Mouse (Mus musculus) MEL (cell line): ENCODE results near the gene Mrpl24. TPM values are rescaled to one million over a fixed set of nuclear protein-coding genes. Genes with fewer than 3 reads are reported as not detected.

Source experiments
- DNase-seq: peaks from one replicate; pipeline ENCODE4 v3.0.0; 2011; ENCODE audit warnings: low read depth, low spot score
- H3K27ac ChIP-seq: 2 replicates; pipeline ENCODE4 v1.5.1; 2012; ENCODE audit warnings: low read depth, mild to moderate bottlenecking, control low read depth, low read length, moderate library complexity; ENCODE audit not compliant: control insufficient read depth
- H3K27me3 ChIP-seq, 2 experiments: fragments of 150-350 bp in 1 of 2; sonication (generic) in 1 of 2; 2 replicates each; pipeline ENCODE4 v1.6.1; 2012; ENCODE audit warnings: low read length in 2 of 2, mild to moderate bottlenecking in 2 of 2, improper control_type of control experiment in 1 of 2, moderate library complexity in 1 of 2; ENCODE audit not compliant: insufficient read depth in 2 of 2, control insufficient read depth in 1 of 2
- H3K36me3 ChIP-seq, 2 experiments: 2 replicates each; pipeline ENCODE4 v1.6.1; 2012 to 2014; ENCODE audit warnings: low read length in 2 of 2, improper control_type of control experiment in 1 of 2, inconsistent platforms in 1 of 2, mild to moderate bottlenecking in 1 of 2; ENCODE audit not compliant: insufficient read depth in 2 of 2, control insufficient read depth in 1 of 2
- H3K4me1 ChIP-seq, 2 experiments: fragments of 150-350 bp in 1 of 2; sonication (generic) in 1 of 2; 2 replicates each; pipeline ENCODE4 v1.6.1; 2012; ENCODE audit warnings: low read length in 2 of 2, improper control_type of control experiment in 1 of 2, mild to moderate bottlenecking in 1 of 2; ENCODE audit not compliant: insufficient read depth in 2 of 2, control insufficient read depth in 1 of 2
- H3K4me3 ChIP-seq, 2 experiments: fragments of 150-350 bp in 1 of 2; sonication (generic) in 1 of 2; 2 replicates each; pipeline ENCODE4 v1.5.1; 2012; ENCODE audit warnings: low read depth in 2 of 2, low read length in 2 of 2, mild to moderate bottlenecking in 2 of 2, moderate library complexity in 2 of 2, control low read depth in 1 of 2, improper control_type of control experiment in 1 of 2; ENCODE audit not compliant: control insufficient read depth in 1 of 2, insufficient read depth in 1 of 2
- H3K79me2 ChIP-seq: 2 replicates; pipeline ENCODE4 v1.6.1; 2012; ENCODE audit warnings: mild to moderate bottlenecking, low read length, moderate library complexity; ENCODE audit not compliant: control insufficient read depth, poor library complexity, insufficient read depth
- H3K9ac ChIP-seq: 2 replicates; pipeline ENCODE4 v1.6.1; 2012; ENCODE audit warnings: low read depth, mild to moderate bottlenecking, control low read depth, low read length, moderate library complexity; ENCODE audit not compliant: control insufficient read depth, poor library complexity, severe bottlenecking
- H3K9me3 ChIP-seq: fragments of 150-350 bp; sonication (generic); replicated peaks from 2 replicates; pipeline ENCODE4 v1.6.1; 2012; ENCODE audit warnings: mild to moderate bottlenecking, low read length, improper control_type of control experiment, moderate library complexity; ENCODE audit not compliant: insufficient read depth
- BHLHE40 ChIP-seq: IDR thresholded peaks from 2 replicates; pipeline ENCODE4 v1.6.1; 2012; ENCODE audit warnings: low read depth, mild to moderate bottlenecking, inconsistent platforms, low read length, improper control_type of control experiment, borderline replicate concordance
- CHD2 ChIP-seq: IDR thresholded peaks from 2 replicates; pipeline ENCODE4 v1.6.1; 2011; ENCODE audit warnings: low read length, improper control_type of control experiment
- ELF1 ChIP-seq: IDR thresholded peaks from 2 replicates; pipeline ENCODE4 v1.6.1; 2014; ENCODE audit warnings: low read depth, mild to moderate bottlenecking, inconsistent platforms, low read length, improper control_type of control experiment, moderate library complexity
- MAX ChIP-seq: IDR thresholded peaks from 2 replicates; pipeline ENCODE4 v1.6.1; 2011; ENCODE audit warnings: low read length, improper control_type of control experiment
- MAZ ChIP-seq: IDR thresholded peaks from 2 replicates; pipeline ENCODE4 v1.6.1; 2012; ENCODE audit warnings: low read depth, mild to moderate bottlenecking, inconsistent platforms, low read length, improper control_type of control experiment
- MEF2A ChIP-seq: IDR thresholded peaks from 2 replicates; pipeline ENCODE4 v1.6.1; 2014; ENCODE audit warnings: low read depth, mild to moderate bottlenecking, inconsistent platforms, low read length, improper control_type of control experiment; ENCODE audit not compliant: poor library complexity, insufficient replicate concordance, severe bottlenecking; ENCODE audit errors: extremely low read depth
- MXI1 ChIP-seq: IDR thresholded peaks from 2 replicates; pipeline ENCODE4 v1.6.1; 2011; ENCODE audit warnings: mild to moderate bottlenecking, low read depth, low read length, improper control_type of control experiment
- POLR2A ChIP-seq, 2 experiments: IDR thresholded peaks; 2 replicates each; pipeline ENCODE4 v1.6.1; 2011 to 2012; ENCODE audit warnings: low read length in 2 of 2, mild to moderate bottlenecking in 2 of 2, control low read depth in 1 of 2, improper control_type of control experiment in 1 of 2, low read depth in 1 of 2, moderate library complexity in 1 of 2; ENCODE audit not compliant: control insufficient read depth in 1 of 2, insufficient read depth in 1 of 2, poor library complexity in 1 of 2
- POLR2AphosphoS2 ChIP-seq: IDR thresholded peaks from 2 replicates; pipeline ENCODE4 v1.6.1; 2011; ENCODE audit warnings: low read length, improper control_type of control experiment
- POLR2AphosphoS5 ChIP-seq: IDR thresholded peaks from 2 replicates; pipeline ENCODE4 v1.6.1; 2012; ENCODE audit warnings: low read depth, borderline replicate concordance, mild to moderate bottlenecking, inconsistent platforms, low read length, moderate library complexity, mixed read lengths
- RAD21 ChIP-seq: IDR thresholded peaks from 2 replicates; pipeline ENCODE4 v1.6.1; 2011; ENCODE audit warnings: mild to moderate bottlenecking, low read depth, low read length, improper control_type of control experiment
- SIN3A ChIP-seq: IDR thresholded peaks from 2 replicates; pipeline ENCODE4 v1.6.1; 2012; ENCODE audit warnings: low read length, improper control_type of control experiment, inconsistent platforms
- TCF12 ChIP-seq: IDR thresholded peaks from 2 replicates; pipeline ENCODE4 v1.6.1; 2014; ENCODE audit warnings: low read depth, mild to moderate bottlenecking, inconsistent platforms, low read length, improper control_type of control experiment, moderate library complexity
- UBTF ChIP-seq: IDR thresholded peaks from 2 replicates; pipeline ENCODE4 v1.6.1; 2012; ENCODE audit warnings: low read depth, mild to moderate bottlenecking, inconsistent platforms, low read length, improper control_type of control experiment, moderate library complexity, borderline replicate concordance; ENCODE audit not compliant: insufficient read depth
- USF1 ChIP-seq: IDR thresholded peaks from 2 replicates; pipeline ENCODE4 v1.6.1; 2014; ENCODE audit warnings: low read depth, mild to moderate bottlenecking, inconsistent platforms, low read length, improper control_type of control experiment, moderate library complexity
- ZC3H11A ChIP-seq: IDR thresholded peaks from 2 replicates; pipeline ENCODE4 v1.6.1; 2012; ENCODE audit warnings: low read depth, mild to moderate bottlenecking, inconsistent platforms, low read length, improper control_type of control experiment
- ZKSCAN1 ChIP-seq: IDR thresholded peaks from 2 replicates; pipeline ENCODE4 v1.6.1; 2012; ENCODE audit warnings: low read depth, mild to moderate bottlenecking, inconsistent platforms, low read length, improper control_type of control experiment, moderate library complexity
- ZMIZ1 ChIP-seq: IDR thresholded peaks from 2 replicates; pipeline ENCODE4 v1.6.1; 2012; ENCODE audit warnings: low read depth, mild to moderate bottlenecking, inconsistent platforms, low read length, improper control_type of control experiment, moderate library complexity
- ZNF384 ChIP-seq: IDR thresholded peaks from 2 replicates; pipeline ENCODE4 v1.6.1; 2012; ENCODE audit warnings: low read depth, mild to moderate bottlenecking, inconsistent platforms, low read length, improper control_type of control experiment
- polyA plus RNA-seq, 2 experiments: library from polyadenylated mRNA; stranded (reverse) in 1 of 2; unstranded in 1 of 2; fragments of >175 nt in 1 of 2; fragments of >200 nt in 1 of 2; gene quantifications; 2 replicates each; pipeline versions ENCODE4 v1.2.1 to v1.2.4; 2012; ENCODE audit warnings: low replicate concordance in 2 of 2, low read depth in 1 of 2; ENCODE audit not compliant: insufficient read length in 2 of 2, insufficient read depth in 1 of 2, missing spikeins in 1 of 2
- total RNA-seq: library from RNA; depleted of rRNA; stranded (reverse); fragments of 300-350 nt; gene quantifications from 2 replicates; pipeline ENCODE4 v1.2.3, GENCODE M21; 2012

The Mrpl24 gene
- total and polyA plus RNA-seq, 3 experiments: 59.5 to 77.3 TPM; not detected in 1

GRCm38 (mm10) chr3:87919336-87920108 lies at the start of gene Mrpl24 (continued):
- peak; percentile 92 for TF ChIP-seq MXI1
- no peak; the same call in 1 of the 2 replicates for TF ChIP-seq ZMIZ1
- TF ChIP-seq BHLHE40: no peak
- TF ChIP-seq USF1: no peak

- Histone ChIP-seq H3K79me2 (peaks cover 13% of the 10 kb centered on the region), H3K4me1 (no peaks in the 10 kb centered on the region), H3K27me3 (no peaks in the 10 kb centered on the region), H3K9ac (no peak overlapping the region), H3K9me3 (no peaks in the 10 kb centered on the region), H3K36me3 (peaks cover 2 to 10% of the 10 kb centered on the region in 2 experiments; a peak in 3 of 4 replicates), H3K4me3 (no peak overlapping the region), H3K27ac (no peak overlapping the region)
- DNase-seq: no peak
- TF ChIP-seq ZNF384 (no peak), ZKSCAN1 (no peak), POLR2AphosphoS2 (no peak), POLR2A (IDR thresholded peaks at IDR 0.05; ENCODE audit: control insufficient read depth in 1 of 2, insufficient read depth in 1 of 2, low read depth in 1 of 2, low read length in 2 of 2, poor library complexity in 1 of 2) (no peak), MXI1 (no peak), POLR2AphosphoS5 (no peak), ZMIZ1 (no peak), CHD2 (no peak), BHLHE40 (no peak), TCF12 (no peak), MAZ (no peak), MEF2A (no peak), ZC3H11A (no peak), USF1 (no peak), MAX (no peak), ELF1 (no peak), UBTF (no peak), RAD21 (no peak), SIN3A (no peak)
Measured at GRCm38 (mm10) chr3:87877730-87878129, 41.6 kb upstream of the Mrpl24 start.
